8 mouse cellular contexts compared by ENCODE assay signal in the genomic region with DNA sequence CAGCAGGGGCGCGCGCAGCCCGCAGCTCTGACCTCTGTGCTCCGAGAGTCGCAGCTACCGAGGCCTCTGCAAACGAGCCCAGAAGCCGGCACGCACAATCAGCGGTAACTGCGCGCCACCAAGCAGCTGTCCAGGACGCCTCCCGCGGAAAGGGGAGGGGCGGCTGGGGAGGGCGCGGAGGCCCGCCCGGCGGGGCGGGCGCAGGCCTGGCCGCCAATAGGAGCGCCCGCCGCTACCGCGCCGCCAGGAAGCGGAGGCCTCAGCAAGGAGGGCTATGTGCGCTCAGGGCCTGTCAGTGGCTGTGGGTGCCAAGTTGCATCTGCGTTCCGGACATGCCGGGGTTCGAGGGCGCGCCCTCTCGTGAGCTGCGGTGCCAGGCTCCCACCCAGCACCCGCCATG.
DNase-seq lines count a peak whose midpoint lies in the region; ATAC-seq and TF ChIP-seq lines count a peak whose summit lies in the region.
"Not testable (repeated sequence)": the region's sequence is repeated elsewhere in the genome, so short reads cannot be mapped to it uniquely, and the experiment has no call there.

No protein-coding gene starts in this region.

- peaks cover 10% of the 10 kb centered on the region; the same call in 1 of the 2 replicates for H3K36me3 ChIP-seq in hindbrain, embryonic 10.5 days
- H3K36me3 ChIP-seq in liver, embryonic 16.5 days (ENCODE audit: control insufficient read depth, insufficient read depth); stomach, postnatal 0 days (ENCODE audit: control insufficient read depth, insufficient read depth, low read length): not testable (repeated sequence)

- H3K4me3 ChIP-seq in gastrocnemius, adult 2 months, result peak overlapping the region; percentile 56
- H3K4me3 ChIP-seq in hindbrain, embryonic 10.5 days, result peak overlapping the region; percentile 59
- peak overlapping the region; percentile 13; the same call in 1 of the 2 replicates for H3K4me3 ChIP-seq in liver, embryonic 16.5 days (ENCODE audit: low read depth, low read length)
- peak overlapping the region; percentile 37 for H3K4me3 ChIP-seq in stomach, postnatal 0 days (ENCODE audit: low read depth, low read length)

- not testable (repeated sequence) for ATAC-seq in liver, embryonic 16.5 days (ENCODE audit: low read depth)
- 0 out of 2 replicates have a peak, but pooled peaks have one; percentile 51 for ATAC-seq in stomach, postnatal 0 days (ENCODE audit: low FRiP score, low TSS enrichment)

- intact Hi-C loops in gastrocnemius, adult 2 months (cut with DNase I), result not testable (repeated sequence)

- WGBS in hindbrain, embryonic 10.5 days, result 2% methylated on average over 42 of the region's 42 CpGs
- WGBS in liver, embryonic 16.5 days (ENCODE audit: insufficient replicate concordance), result under 1% methylated on average over 31 of the region's 42 CpGs
- under 1% methylated on average over 20 of the region's 42 CpGs for WGBS in stomach, postnatal 0 days

- not testable (repeated sequence) for TF ChIP-seq EP300 in stomach, postnatal 0 days (optimal IDR thresholded peaks at IDR 0.05)

- not testable (repeated sequence) for H3K9ac ChIP-seq in liver, embryonic 16.5 days (ENCODE audit: low read depth, low read length); stomach, postnatal 0 days (ENCODE audit: low read length)

- not testable (repeated sequence) for H3K27me3 ChIP-seq in hindbrain, embryonic 10.5 days (ENCODE audit: insufficient read depth, poor library complexity, severe bottlenecking); liver, embryonic 16.5 days (ENCODE audit: control insufficient read depth, insufficient read depth, low read depth, low read length); stomach, postnatal 0 days (ENCODE audit: control insufficient read depth, insufficient read depth, low read length)

- H3K4me1 ChIP-seq in hindbrain, embryonic 10.5 days (replicated peaks); liver, embryonic 16.5 days (ENCODE audit: control insufficient read depth, low read depth, low read length); stomach, postnatal 0 days (replicated peaks; ENCODE audit: control insufficient read depth, insufficient read depth): not testable (repeated sequence)

- H3K27ac ChIP-seq in gastrocnemius, adult 2 months; liver, embryonic 16.5 days (ENCODE audit: low read length); stomach, postnatal 0 days (replicated peaks): not testable (repeated sequence)
- H3K27ac ChIP-seq in hindbrain, embryonic 10.5 days, result peak overlapping the region; percentile 85

- not testable (repeated sequence) for TF ChIP-seq CTCF in gastrocnemius, adult 2 months (IDR thresholded peaks at IDR 0.05); stomach, postnatal 0 days (IDR thresholded peaks at IDR 0.05; ENCODE audit: low read depth)

- H3K9me3 ChIP-seq in hindbrain, embryonic 10.5 days, result peaks cover 19% of the 10 kb centered on the region; the same call in 1 of the 2 replicates
- H3K9me3 ChIP-seq in liver, embryonic 16.5 days (replicated peaks; ENCODE audit: control insufficient read depth, low read length); stomach, postnatal 0 days (ENCODE audit: control insufficient read depth, low read length): not testable (repeated sequence)

- peak; percentile 77 for DNase-seq in NIH3T3 (ENCODE audit: low read depth)
- DNase-seq in embryo, embryonic 10.5 days (ENCODE audit: low spot score), result peak; percentile 68
- peak; percentile 26 for DNase-seq in gastrocnemius, adult 2 months
- DNase-seq in hindbrain, embryonic 10.5 days (ENCODE audit: low spot score), result peak; percentile 77
- peak; percentile 0 to 3 for DNase-seq in layer of hippocampus, adult 18-20 months (ENCODE audit: low spot score in 2 of 2)
- peak; percentile 67 for DNase-seq in neural tube, embryonic 10.5 days (ENCODE audit: extremely low spot score, low spot score)
- DNase-seq in stomach, postnatal 0 days (ENCODE audit: low spot score), result peak; percentile 28

- H3K4me2 ChIP-seq in liver, embryonic 16.5 days (ENCODE audit: low read depth, low read length), result 0 out of 2 replicates have a peak overlapping the region, but pooled peaks have one; percentile 6
- peak overlapping the region; percentile 45 for H3K4me2 ChIP-seq in stomach, postnatal 0 days (replicated peaks; ENCODE audit: low read depth)

Comparison
In these comparisons a context has a peak if more than half of its experiments do, and no peak if none do; other contexts are left out.
1. DNase-seq: peak in every context shown above with its lines; median percentile 77 in NIH3T3; 77 in hindbrain, embryonic 10.5 days; 68 in embryo, embryonic 10.5 days; 67 in neural tube, embryonic 10.5 days; 28 in stomach, postnatal 0 days; 26 in gastrocnemius, adult 2 months; 2 in layer of hippocampus, adult 18-20 months.